ENCODE assay signal across 9 mouse cellular contexts in the genomic region with DNA sequence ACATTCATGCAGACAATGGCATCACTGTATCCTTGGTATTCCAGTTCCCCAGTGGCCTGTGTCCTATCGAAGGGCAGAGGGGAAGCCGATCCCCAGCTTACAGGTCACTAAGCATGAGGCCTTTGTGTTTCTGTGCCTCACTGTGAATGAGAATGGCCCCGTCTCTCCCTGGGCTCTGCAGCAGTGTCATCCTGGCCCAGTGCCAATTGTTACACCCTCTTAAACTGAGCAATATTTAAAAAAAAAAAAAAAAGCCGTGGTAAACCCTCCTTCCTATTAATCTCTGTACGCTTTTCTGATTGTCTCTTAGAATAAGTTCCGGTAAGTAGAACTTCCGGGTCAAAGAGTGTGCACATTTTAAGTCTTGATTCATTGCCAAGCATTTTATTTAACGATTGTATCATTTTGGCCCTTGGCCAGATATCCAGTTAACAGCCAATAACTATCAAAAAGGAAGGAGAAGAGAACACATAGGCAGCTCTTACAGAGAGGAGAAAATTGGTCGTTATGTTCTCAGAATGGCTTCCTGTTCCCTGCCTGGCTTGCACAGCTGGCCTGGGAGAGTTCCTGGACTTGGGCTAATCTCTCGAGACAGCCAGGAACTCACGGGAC.
A peak's percentile ranks its signal among the peaks of the same experiment; 100 is the strongest.
DNase-seq lines count a peak whose midpoint lies in the region; ATAC-seq and TF ChIP-seq lines count a peak whose summit lies in the region.
"Had no signal": no experiment of that assay in that cellular context is flagged by ENCODE, and none has a peak within 500 bp of the region (broad histone marks: within the 10 kb centered on the region; RNA-seq: fewer than 3 reads in every experiment).

No protein-coding gene starts in this region.

- no peaks in the 10 kb centered on the region for H3K27me3 ChIP-seq in forebrain, embryonic 16.5 days (replicated peaks; ENCODE audit: control insufficient read depth, insufficient read depth, low read length)
- no peaks in the 10 kb centered on the region for H3K27me3 ChIP-seq in hindbrain, embryonic 12.5 days
- no peaks in the 10 kb centered on the region for H3K27me3 ChIP-seq in lung, embryonic 14.5 days (ENCODE audit: insufficient read depth, low read length)
- H3K27me3 ChIP-seq in stomach, embryonic 15.5 days (replicated peaks) = no peaks in the 10 kb centered on the region

- no peaks in the 10 kb centered on the region for H3K9me3 ChIP-seq in forebrain, embryonic 16.5 days (ENCODE audit: control insufficient read depth, low read length)
- H3K9me3 ChIP-seq in hindbrain, embryonic 12.5 days (replicated peaks) = no peaks in the 10 kb centered on the region
- no peaks in the 10 kb centered on the region for H3K9me3 ChIP-seq in lung, embryonic 14.5 days (ENCODE audit: low read depth, low read length)
- H3K9me3 ChIP-seq in stomach, embryonic 15.5 days = no peaks in the 10 kb centered on the region

- no peak for TF ChIP-seq CTCF in lung, embryonic 14.5 days (IDR thresholded peaks at IDR 0.05; ENCODE audit: low read depth)

- peak; percentile 59 for ATAC-seq in forebrain, embryonic 16.5 days
- peak; percentile 68 for ATAC-seq in hindbrain, embryonic 12.5 days (ENCODE audit: low FRiP score)
- peak; percentile 80 for ATAC-seq in lung, embryonic 14.5 days (ENCODE audit: insufficient read depth)
- peak; percentile 15; the same call in 1 of the 2 replicates for ATAC-seq in stomach, embryonic 15.5 days (ENCODE audit: insufficient read depth, low FRiP score, low read depth)

- H3K36me3 ChIP-seq in forebrain, embryonic 16.5 days (ENCODE audit: control insufficient read depth, insufficient read depth) = peaks cover 9% of the 10 kb centered on the region
- H3K36me3 ChIP-seq in hindbrain, embryonic 12.5 days = peaks cover 38% of the 10 kb centered on the region
- H3K36me3 ChIP-seq in lung, embryonic 14.5 days (ENCODE audit: insufficient read depth) = peaks cover 22% of the 10 kb centered on the region; the same call in 1 of the 2 replicates
- no peaks in the 10 kb centered on the region for H3K36me3 ChIP-seq in stomach, embryonic 15.5 days

- 0 out of 2 replicates have a peak overlapping the region, but pooled peaks have one; percentile 30 for H3K27ac ChIP-seq in forebrain, embryonic 16.5 days (ENCODE audit: low read length)
- peak overlapping the region; percentile 40; the same call in 1 of the 2 replicates for H3K27ac ChIP-seq in hindbrain, embryonic 12.5 days
- peak overlapping the region; percentile 39; the same call in 1 of the 2 replicates for H3K27ac ChIP-seq in lung, embryonic 14.5 days (ENCODE audit: low read depth)
- H3K27ac ChIP-seq in stomach, embryonic 15.5 days = peak overlapping the region; percentile 57

- peaks cover 9% of the 10 kb centered on the region for H3K4me1 ChIP-seq in forebrain, embryonic 16.5 days (replicated peaks; ENCODE audit: control insufficient read depth, insufficient read depth, low read length)
- H3K4me1 ChIP-seq in hindbrain, embryonic 12.5 days = peaks cover 16% of the 10 kb centered on the region
- no peaks in the 10 kb centered on the region for H3K4me1 ChIP-seq in lung, embryonic 14.5 days (ENCODE audit: insufficient read depth)
- H3K4me1 ChIP-seq in stomach, embryonic 15.5 days = peaks cover 13% of the 10 kb centered on the region

- H3K4me3 ChIP-seq in forebrain, embryonic 16.5 days (replicated peaks; ENCODE audit: low read length) = no peak overlapping the region
- H3K4me3 ChIP-seq in hindbrain, embryonic 12.5 days = no peak overlapping the region
- H3K4me3 ChIP-seq in lung, embryonic 14.5 days (ENCODE audit: low read depth, low read length) = no peak overlapping the region
- H3K4me3 ChIP-seq in stomach, embryonic 15.5 days (replicated peaks) = no peak overlapping the region
- H3K4me3 ChIP-seq: myocyte had no signal

- 5% methylated on average over 11 of the region's 11 CpGs for WGBS in forebrain, embryonic 16.5 days
- WGBS in hindbrain, embryonic 12.5 days = 43% methylated on average over 11 of the region's 11 CpGs
- WGBS in lung, embryonic 14.5 days = 16% methylated on average over 11 of the region's 11 CpGs
- WGBS in stomach, embryonic 15.5 days = 30% methylated on average over 11 of the region's 11 CpGs

- DNase-seq in embryo, embryonic 10 days (ENCODE audit: low spot score) = peak; percentile 51
- no peak for DNase-seq in embryo, embryonic 9.5 days (ENCODE audit: extremely low spot score)
- DNase-seq in MN1 (ENCODE audit: low spot score) = peak; percentile 73
- peak; percentile 87 for DNase-seq in lung, embryonic 14.5 days
- DNase-seq in cerebellum, adult 8-10 months = no peak

- no peak overlapping the region for H3K4me2 ChIP-seq in forebrain, embryonic 16.5 days (ENCODE audit: low read length)
- no peak overlapping the region for H3K4me2 ChIP-seq in hindbrain, embryonic 12.5 days (replicated peaks)
- H3K4me2 ChIP-seq in lung, embryonic 14.5 days = no peak overlapping the region
- H3K4me2 ChIP-seq in stomach, embryonic 15.5 days = no peak overlapping the region

- H3K9ac ChIP-seq in forebrain, embryonic 16.5 days (replicated peaks; ENCODE audit: low read depth, low read length) = no peak overlapping the region
- H3K9ac ChIP-seq in hindbrain, embryonic 12.5 days = no peak overlapping the region
- H3K9ac ChIP-seq in lung, embryonic 14.5 days = no peak overlapping the region
- H3K9ac ChIP-seq in stomach, embryonic 15.5 days = no peak overlapping the region

Comparison
In these comparisons a context has a peak if more than half of its experiments do, and no peak if none do; other contexts are left out.
1. DNase-seq: peak in embryo, embryonic 10 days (single experiment), MN1 (single experiment) and lung, embryonic 14.5 days (single experiment); none in embryo, embryonic 9.5 days (single experiment) and cerebellum, adult 8-10 months (single experiment).
2. ATAC-seq: peak in every context shown above with its lines; median percentile 80 in lung, embryonic 14.5 days; 68 in hindbrain, embryonic 12.5 days; 59 in forebrain, embryonic 16.5 days; 15 in stomach, embryonic 15.5 days.
3. Peak in every context shown above with its lines, with median percentiles within 50 percentile points of each other: H3K27ac ChIP-seq.